Mouse (Mus musculus): ENCODE measurements around the gene Dap3.

DNA sequence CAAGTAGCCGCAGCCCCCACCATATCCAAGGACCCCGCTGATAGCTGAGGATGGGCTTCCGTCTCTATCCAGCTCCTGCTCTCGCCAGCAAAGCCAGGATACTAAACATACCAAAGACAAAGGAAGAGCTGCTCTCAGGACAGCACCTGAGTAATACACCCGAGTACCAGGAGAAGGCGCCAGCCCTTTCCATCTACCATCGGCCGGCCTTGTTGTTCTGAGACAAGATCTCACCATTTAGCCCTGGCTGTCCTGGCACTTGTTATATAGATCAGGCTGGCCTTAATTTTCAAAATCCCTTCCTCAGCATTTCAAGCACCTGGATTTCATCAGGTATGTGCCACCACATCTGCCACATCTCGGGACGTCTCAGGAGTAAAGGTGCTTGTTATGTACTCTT, 11.9 kb downstream of the Dap3 start:
- TF ChIP-seq GATA1 (IDR thresholded peaks at IDR 0.05; ENCODE audit: borderline replicate concordance, low read length) = no peak
- no peak for TF ChIP-seq FLI1 (IDR thresholded peaks at IDR 0.05; ENCODE audit: low read length)
